Mouse (Mus musculus): ENCODE measurements around the gene Vill.

Vill gene

DNA sequence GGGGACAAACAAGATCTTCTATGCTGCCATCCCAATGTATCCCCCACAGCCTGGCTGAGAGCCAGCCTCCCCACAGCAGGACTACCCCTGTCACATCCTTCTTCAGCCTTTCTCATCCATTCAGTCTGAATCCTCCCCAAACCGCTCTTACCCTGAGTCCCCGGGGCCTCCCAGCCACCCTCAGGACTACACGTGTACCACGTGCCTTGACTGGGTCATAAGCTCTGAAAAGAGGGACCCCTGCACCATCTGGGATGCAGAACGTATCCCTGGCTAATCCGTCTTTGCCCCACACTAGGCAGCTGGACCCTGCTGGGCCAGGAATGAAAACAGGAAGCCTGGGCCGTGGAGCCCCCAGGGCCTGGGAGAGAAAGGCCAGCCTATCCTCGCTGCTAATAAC is 29.5 kb downstream of the Vill start:
- DNase-seq, result no peak

DNA sequence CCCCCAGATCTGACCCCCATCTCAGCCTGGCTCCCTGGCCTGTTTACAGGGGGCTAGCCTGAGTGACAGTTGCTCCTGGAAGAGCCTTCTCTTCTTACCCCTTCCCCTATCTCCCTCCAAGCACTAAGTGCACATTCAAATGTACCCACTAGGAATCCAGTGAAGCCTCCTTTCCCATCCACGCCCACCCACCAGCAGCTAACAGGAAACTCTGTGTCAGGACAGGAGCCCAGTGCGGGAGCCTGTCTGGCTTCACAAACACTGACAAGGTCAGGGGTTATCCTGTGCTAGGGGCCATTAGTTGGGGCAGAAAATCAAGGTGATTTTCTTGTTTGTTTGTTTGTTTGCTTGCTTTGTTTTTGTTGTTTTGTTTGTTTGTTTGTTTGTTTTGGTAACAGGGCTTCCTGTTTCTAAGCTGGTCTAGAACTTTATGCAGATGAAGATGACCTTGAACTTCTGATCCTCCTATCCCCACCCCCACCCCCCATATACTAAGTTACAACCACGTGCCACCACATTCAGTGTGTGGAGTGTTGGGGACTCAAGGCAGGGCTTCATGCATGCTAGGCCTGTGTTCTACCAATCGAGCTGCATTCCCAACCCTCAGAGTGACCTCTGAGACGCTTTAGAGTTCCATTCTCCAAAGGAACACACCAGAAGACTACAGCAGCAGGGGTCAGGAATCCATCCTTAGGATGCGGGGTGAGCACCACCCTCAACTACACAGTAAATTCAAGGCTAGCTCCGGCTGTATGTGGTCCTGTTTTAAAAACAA is 30.3 kb downstream of the Vill start:
- DNase-seq, result no peak

DNA sequence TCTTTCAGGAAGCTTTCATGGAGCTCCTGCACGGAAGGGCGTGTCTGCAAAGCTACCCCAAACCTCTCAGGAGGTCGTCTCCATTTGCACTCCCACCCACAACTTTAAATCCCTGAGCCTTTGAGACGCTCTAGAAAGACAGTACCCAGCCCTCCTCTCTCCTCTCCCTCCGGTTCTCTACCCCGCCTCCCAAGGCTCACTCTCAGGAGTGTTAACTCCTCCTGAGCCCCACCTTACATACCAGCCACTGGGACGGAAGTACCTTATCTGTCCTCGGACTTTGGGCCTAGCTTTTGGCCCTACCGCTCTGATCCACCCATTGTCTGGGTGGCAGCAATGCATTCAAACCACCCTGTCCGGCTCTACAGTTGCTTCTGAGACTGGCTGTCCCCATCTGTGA is 31.4 kb downstream of the Vill start:
- DNase-seq, result no peak

DNA sequence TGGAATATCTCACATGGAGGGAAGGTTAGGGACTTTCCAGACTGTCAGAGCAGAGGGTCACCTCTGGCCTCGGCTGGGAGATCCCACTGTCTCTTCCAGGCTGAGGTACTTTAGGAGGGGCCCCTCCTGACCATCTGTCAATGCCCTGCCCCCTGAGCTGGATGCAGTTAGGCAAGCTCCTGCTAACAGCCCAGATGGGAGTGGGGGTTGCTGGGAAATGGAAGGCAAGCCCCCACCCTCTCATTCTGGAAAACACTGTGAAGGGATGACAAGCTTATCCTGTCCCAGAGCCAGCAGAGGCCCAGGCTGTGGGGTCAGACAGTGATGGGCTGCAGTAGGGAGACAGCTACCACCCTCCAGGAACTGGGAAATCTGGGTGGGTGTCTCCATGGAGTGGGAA is 33.9 kb downstream of the Vill start:
- no peak for DNase-seq

DNA sequence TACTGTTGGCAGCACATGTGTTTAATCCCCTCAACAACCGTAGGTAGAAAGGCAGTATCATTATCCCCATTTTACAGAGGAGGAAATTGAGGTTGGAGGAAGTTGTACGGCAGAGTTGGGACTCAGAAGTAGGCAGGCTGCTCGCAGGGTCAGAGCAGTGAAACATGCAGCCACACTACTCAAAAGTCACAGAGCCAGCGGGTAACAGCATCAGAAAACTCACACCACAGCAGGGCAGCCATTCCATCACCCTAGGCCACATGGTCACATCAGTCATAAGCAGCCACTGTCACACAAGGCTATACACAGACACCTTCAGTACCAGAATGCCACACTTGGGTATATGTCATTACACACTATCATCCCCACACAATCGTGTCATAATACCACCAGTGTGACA is 34.7 kb downstream of the Vill start:
- DNase-seq, result no peak

DNA sequence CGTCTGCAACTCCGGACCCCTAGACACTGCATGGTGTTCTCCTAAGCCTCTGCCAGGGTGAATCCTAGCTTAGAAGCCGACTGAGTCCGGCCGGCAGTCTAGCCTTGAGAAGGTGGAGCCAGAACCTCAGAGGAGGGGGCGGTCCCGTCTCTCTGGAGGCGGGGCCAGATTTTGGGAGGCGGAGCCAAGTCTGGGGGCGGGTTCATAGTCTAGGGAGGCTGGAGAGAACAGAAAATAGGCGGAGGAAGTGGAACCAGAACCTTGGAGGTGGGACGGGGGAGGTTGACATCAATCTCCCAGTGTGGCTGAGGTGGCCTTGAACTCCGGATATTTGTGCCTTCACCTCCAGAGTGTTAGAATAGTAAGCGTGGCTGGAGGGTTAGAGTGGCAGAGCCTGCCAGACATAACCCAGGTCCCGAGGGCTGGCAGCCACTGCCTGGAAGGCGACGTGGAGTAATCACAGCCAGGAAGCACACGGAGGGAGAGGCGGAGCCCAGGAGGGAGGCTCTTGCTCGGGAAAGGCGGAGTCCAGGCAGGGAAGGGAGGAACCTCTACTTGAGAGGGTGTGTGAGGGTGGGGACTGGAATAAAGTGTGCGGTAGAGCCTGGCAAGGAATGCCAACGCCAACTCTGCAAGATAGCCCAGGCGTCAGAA is 35.7 kb downstream of the Vill start:
- DNase-seq, result peak; percentile 98

DNA sequence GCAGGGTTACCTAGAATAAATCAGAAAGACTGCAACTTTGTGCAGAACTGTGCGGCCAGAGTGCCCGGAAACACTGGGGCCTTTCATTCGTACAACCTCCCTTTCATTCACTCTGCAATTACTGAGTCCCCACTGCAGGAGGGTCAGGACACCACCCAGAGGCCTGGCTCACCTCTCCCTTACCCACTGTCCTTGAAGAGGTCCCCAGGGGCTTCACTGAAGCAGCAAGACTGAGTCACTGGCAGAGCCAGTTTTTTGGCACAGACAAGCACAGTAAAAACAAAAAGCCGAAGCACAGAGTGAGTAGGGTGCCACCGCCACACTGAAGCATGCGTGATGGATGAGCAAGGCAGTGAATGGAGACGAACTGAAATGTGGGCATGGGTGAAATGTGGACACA is 36.9 kb downstream of the Vill start:
- DNase-seq, result no peak

DNA sequence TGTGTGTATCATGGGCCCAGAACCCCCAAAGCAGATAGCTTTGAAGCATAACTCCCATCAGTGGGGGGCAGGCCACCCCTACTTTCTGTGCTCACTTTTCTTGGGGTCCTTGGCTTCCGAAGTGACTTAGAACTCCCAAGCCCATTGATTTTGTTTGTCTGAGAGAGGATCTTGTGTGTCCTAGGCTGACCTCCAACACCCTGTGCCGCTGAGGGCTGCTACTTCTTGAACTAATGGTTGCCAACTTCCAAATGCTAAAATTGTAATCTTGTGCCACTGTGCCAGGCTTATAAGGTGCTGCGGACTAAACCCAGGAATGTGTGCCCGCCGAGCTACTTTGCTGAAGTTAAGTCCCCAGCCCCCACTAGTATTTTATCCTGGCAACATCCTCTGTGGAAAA is 37.9 kb downstream of the Vill start:
- no peak for DNase-seq

DNA sequence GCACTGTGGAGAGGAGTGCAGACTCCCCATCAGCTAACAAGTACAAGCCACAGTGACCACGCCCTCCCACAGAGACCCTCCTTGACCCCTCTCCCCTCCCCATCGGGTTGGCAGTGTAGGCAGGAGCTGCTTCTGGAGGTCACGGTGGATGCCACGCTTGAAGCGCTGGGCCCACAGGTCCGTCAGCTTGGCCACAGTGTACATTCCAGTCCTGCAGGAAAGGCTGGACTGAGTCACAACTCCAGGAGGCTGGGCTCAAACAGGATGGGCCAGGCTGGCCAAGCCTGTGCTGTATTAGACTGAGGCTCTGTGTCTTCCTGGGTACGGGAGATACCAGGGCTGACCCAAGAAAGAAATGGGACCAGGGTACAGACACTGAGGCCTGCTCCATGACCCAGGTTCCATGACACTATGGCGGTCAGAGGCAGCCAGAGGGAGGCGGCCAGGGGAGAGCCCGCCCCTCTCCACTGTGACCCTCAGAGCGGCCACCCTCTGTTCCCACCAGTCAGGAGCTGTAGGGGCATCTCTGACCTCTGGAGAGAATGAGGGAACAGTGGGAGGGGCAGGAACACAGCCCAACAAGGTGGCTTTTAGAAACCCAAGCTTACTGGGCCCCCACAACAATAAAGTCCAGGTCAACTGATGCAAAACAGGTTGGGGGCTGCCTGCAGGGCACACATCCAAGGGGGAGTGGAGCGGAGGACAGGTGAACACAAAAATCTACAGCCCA is 39.2 kb downstream of the Vill start:
- no peak for DNase-seq

DNA sequence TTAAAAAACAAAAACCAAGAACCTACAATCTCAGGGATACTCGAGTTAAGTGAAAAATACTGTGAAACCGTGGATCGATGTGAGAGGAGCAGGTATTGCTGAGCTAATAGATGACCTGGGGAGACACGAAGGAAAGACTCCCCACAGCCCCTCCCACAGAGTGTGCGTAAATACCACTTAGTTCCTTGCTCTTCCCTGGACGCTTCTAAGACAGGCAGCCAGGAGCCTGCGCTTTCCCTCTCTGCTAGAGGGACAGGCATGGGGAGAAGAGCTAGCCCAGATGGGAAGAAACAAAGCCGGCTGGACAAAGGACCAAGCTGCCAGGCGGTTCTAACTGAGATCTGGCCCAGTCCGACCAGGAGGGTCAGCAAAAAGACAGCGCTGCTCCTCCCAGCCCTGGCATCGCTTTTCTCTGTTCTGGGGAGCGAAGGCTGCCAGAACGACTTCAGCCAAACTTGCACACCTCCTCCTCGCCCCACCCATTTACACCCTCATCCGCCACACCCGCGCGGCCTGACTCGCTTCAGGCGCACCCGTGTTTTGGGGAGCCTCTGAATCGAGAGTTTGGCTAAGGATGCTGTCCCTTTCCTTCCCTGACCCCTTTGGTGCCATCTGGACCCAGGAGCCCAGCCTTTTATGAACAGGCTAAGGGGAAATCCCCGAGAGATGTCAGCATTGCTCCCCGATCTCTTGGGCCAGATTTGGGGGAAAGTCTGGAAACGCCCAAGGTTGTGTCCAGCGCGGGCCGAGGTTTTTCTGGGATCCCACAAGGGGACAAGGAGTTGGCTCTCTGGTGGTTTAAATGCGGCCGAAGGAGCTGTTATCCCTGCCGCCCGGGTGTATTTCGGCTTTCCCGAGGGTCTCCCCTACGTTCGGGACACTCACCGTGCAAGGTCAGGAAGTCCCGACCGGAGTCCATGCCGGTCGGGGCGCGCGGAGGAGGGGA is 40.2 kb downstream of the Vill start:
- DNase-seq, result no peak

DNA sequence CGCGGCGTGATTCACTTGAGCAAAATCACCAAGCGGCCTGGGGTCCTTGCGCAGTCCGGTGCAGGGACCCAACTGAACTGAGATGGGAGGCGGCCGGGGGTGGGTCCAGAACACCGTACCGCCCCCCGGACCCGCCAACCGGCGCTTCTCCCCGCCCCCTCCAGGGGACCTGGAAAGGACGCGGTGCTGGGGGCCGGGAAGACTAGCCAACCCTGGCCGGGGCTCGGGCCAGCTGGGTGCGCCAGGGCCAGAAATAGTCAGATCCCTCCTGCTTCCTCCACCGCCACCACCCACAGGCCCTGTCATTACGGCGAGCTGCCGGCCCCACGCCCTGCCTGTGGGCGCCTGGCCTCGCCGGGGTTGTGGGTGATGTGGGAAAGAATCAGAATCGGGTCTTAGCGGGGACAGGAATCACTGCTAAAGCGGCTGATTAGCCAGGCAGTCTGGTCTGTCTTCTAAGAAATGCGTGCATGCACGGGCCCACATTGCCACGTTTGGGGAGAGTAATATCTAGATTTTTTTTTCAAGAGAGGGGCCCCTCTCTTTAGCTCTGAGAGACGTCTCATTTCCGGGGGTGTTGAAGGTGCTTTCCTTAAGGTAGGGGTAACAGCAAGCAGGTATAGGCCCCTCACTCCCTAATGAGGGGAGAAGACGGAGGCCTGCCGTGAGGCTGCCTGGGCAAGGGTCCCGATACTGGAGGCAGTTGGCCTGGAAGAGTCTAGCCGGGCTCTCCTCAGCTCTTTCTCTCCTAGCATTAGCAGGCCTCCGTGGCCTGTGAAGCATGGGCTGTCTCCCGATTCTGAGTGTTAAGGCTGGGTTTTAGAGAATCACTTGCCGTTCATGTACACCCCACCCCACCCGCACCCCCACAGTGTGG is 41.1 kb downstream of the Vill start, which contains the start of gene Plcd1:
TSS of gene Plcd1 (minus strand) at position 84 of the 877 bp plus-strand sequence.
- peak; percentile 88 for DNase-seq

DNA sequence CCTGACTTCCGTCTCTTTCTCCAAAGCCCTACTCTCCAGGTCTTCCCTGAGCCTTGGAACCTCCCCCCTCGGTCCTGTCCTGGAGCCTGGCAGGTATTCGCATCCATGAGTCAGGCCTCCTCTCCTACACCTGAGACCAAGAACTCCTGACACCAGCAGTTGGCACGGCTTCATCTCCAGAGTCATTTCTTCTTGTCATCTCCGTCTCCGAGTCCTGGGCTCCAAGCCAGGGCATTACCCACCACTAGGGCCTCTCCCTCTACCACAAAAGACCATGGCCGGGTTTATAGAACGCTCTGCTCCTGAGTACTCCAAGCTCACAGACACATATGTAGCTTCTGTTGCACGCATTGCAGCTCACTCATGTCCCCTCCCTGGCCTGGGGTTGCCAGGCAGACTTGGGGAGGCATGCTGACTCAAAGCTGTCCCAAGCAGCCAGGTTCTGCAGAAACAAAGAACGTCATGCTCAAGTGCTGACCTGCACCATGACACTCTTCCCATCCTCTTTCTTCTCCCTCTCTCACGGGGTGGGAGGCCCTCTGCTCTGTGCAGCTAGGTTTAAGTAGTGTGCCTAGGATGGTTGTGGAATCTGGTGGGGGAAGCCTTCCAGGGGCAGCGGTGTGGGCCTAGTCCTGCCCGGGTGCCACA is 42.0 kb downstream of the Vill start:
- no peak for DNase-seq

DNA sequence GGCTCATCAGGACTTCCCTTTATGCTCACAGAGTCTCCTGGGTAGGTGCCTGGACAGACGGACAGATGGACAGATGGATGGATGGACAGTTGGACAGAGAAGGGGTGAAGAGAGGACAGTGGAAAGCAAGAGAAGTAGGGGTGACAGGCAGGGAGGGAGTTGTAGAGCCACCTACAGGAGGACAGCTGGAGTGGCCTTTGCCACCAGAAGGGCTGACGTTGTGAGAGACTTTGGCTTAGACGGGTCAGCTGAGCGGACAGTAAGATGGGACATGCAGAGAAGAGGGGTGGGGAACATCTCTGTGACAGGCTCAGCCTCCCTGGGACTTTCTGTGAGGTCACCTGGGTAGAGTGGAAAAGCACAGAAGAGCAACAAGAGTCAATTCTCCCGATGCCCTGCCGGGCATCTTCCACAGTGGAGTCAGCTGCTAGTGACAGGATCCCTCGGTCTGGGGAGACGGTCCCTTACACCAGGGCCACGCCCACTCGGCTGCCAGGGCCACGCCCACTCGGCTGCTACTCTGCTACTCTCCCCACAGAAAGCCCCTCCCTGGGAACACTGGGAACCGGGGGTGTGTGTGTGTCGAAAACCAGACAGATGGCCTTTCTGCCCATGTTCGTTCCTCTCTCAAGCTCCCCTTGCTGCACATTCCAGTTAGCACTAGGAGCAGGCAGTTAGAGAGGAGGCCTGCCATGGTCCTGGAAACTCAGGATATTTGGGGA is 47.8 kb downstream of the Vill start:
- DNase-seq, result no peak

DNA sequence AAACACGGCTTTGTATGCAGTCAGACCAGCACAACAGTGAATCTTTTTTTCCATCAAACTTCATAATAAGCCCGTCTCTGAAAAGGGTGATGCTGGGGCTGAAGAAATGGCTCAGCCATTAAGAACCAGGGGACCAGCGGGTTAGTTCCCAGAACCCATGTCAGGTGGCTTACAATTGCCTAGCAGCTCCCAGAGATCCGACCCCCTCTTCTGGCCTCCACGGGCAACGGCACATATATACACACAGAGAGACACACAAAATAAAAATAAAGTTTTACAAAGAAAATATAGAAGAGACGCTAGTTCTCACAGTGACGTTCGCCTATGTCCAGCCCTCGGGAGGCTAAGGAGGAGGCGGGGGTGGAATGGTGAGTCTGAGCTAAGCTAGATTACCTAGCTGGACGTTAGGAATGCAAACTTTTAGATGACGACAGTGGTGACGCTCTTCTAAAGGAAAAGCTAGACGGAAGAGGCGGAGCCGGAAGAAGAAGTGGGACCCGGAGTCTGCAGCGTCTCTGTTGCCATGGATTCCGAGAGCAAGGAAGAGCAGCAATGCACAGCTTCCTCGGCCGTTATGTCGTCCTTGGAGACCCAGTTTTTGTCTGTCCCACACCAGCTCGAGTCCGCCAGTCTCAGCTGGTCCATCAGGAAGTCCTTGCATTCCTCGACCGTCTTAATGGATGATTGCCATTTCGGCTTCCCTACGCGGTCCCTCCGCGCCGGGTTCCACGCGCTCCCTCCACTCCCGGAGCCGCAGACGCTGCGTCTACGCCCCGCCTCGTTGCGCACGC is 49.6 kb downstream of the Vill start, which contains the start of gene Dlec1:
TSS of gene Dlec1 (plus strand) at position 487 of the 791 bp plus-strand sequence.
- peak; percentile 87 for DNase-seq

DNA sequence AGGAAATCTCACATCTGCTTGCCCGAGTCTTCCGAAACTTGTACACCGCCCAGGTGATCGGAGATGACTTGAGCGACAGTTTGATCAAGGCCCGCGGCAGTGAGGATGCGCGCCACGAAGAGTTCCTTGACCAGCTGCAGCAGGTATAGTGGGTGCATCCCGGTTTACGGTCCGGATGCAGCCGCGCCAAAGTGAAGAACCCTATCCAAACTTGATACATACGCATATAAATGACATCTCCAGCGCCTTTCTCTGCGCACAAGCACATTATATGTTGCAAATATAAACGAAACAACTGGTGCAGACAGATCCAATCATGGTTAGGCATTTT is 50.2 kb downstream of the Vill start:
- DNase-seq, result no peak

DNA sequence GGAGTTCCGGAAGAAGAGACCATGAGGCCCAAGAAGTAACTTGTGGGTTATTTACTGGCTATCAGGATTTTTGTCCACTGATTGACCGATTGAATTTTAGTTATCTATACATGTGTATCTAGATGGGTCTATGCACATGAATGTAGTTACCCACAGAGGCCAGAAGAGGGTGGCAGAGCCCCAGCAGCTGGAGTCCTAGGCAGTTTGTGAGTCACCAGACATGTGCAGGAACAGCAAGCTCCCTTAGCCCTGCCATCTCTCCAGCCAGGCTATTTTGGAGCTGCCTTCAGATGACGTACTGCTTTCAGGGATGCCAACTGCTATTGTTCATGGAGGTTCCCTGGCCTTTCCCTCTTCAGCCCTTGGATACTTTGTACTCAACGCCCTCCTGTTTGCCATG is 55.0 kb downstream of the Vill start:
- DNase-seq, result peak; percentile 74

DNA sequence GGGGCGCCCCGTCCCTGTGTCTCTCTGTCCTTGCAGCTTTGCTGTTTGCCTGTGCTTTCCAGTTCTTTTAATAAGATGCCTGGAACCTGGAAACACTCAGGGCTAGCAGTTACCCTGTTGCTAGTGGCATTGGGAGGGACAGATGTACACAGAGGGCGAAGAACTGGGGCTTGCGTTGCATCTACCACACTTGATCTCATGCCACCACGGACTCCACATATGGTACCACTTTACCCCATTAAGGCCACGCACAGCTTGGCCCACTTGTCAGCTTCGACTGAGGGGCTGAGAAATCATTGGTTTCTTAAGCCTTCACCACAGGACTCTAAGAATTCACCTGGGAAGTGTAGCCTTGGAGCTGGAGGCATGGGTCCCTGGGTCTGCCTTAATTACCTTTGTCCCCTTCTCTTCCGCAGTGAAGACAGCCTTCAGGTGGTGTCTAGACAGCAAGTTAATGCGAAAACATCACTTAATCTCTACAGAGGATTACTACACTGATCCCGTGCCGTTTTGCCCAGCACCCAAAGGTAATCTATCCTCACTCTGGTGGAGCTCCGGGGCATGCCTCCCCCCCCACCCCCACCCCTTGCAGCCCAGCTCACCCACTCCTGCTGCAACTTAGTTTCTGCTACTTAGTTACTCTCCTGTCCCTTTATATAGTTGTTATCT is 57.2 kb downstream of the Vill start:
- no peak for DNase-seq

DNA sequence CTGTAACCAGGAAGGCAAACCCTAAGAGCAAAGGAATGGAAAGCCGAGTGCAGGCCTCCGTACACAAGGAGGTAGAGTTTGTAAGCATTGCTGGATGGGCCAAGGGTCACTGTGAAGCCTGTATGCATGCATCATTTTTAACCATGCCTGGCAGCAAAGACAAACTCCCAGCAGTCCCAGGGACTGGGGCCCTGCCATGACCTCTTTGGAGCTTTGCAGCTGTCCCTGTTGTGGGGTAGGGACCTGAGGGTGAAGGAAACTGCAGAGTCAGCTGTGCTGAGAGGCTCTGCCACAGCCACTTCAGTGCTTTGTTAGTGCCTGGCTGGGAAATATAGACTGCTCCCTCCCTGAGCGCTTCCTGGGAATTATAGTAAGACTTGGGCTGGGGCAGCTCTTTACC is 58.1 kb downstream of the Vill start:
- DNase-seq, result no peak

DNA sequence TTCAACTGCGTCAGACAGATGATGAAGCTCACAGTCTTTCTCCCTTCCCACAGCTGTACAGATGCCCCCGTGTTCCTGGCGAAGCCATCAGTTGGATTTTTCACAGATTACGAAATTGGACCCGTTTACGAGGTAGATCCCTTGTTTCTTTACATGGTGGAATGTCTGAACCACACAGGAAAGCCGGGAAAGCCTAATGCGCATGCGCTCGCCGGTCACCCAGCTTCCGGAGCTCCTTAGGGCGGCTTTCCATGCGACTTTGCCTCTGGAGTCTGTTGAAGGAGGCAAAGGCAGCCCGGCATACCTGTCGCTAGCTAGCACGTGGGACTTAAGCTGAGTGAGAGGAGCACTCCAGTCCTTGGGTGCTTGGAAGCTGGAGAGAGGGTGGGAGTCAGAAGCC is 62.3 kb downstream of the Vill start:
- DNase-seq, result no peak
